Mouse (Mus musculus): ENCODE measurements around the gene Mrpl27.
A peak's percentile ranks its signal among the peaks of the same experiment; 100 is the strongest.

GRCm38 (mm10) chr11:94680639-94681038, 27.1 kb downstream of the Mrpl27 start:
- no peak for TF ChIP-seq MAFK (IDR thresholded peaks at IDR 0.05; ENCODE audit: insufficient read depth, low read depth, low read length)
- no peak for TF ChIP-seq ZNF384 (IDR thresholded peaks at IDR 0.05; ENCODE audit: low read depth, low read length)
- TF ChIP-seq ZC3H11A (IDR thresholded peaks at IDR 0.05; ENCODE audit: borderline replicate concordance, low read depth, low read length), result 0 out of 2 replicates have a peak, but pooled peaks have one; percentile 8
